In genomic region chr6:28833380-28833822, GRCm38 (mm10) we compare ENCODE assay signal across 8 mouse cellular contexts. TPM values are rescaled to one million over a fixed set of nuclear protein-coding genes. Genes with fewer than 3 reads are reported as not detected.
DNase-seq lines count a peak whose midpoint lies in the region; ATAC-seq and TF ChIP-seq lines count a peak whose summit lies in the region.

No protein-coding gene starts in this region.

- no peak overlapping the region for H3K27ac ChIP-seq in brown adipose tissue, adult 24 weeks (replicated peaks; ENCODE audit: low read depth, low read length)
- H3K27ac ChIP-seq in forebrain, embryonic 13.5 days, result peak overlapping the region; percentile 92
- peak overlapping the region; percentile 94 for H3K27ac ChIP-seq in hindbrain, postnatal 0 days
- no peak overlapping the region for H3K27ac ChIP-seq in limb, embryonic 14.5 days (replicated peaks; ENCODE audit: low read depth, low read length)
- peak overlapping the region; percentile 97 for H3K27ac ChIP-seq in neural tube, embryonic 13.5 days (replicated peaks)

- H3K4me1 ChIP-seq in brown adipose tissue, adult 24 weeks (ENCODE audit: control insufficient read depth, insufficient read depth, insufficient read length, low read length), result no peaks in the 10 kb centered on the region
- peaks cover 43% of the 10 kb centered on the region for H3K4me1 ChIP-seq in forebrain, embryonic 13.5 days
- H3K4me1 ChIP-seq in hindbrain, postnatal 0 days (ENCODE audit: insufficient read depth, low read length), result peaks cover 11% of the 10 kb centered on the region
- H3K4me1 ChIP-seq in limb, embryonic 14.5 days (ENCODE audit: control insufficient read depth, insufficient read depth, low read length), result peaks cover 7% of the 10 kb centered on the region; the same call in 1 of the 2 replicates
- peaks cover 45% of the 10 kb centered on the region for H3K4me1 ChIP-seq in neural tube, embryonic 13.5 days (replicated peaks)

- TF ChIP-seq CTCF in hindbrain, postnatal 0 days (IDR thresholded peaks at IDR 0.05; ENCODE audit: low read depth), result no peak

- WGBS in forebrain, embryonic 13.5 days, result under 1% methylated on average over 38 of the region's 43 CpGs
- under 1% methylated on average over 41 of the region's 43 CpGs for WGBS in hindbrain, postnatal 0 days
- under 1% methylated on average over 39 of the region's 43 CpGs for WGBS in limb, embryonic 14.5 days
- under 1% methylated on average over 42 of the region's 43 CpGs for WGBS in neural tube, embryonic 13.5 days

- no peak for TF ChIP-seq POLR2A in limb, embryonic 14.5 days (IDR thresholded peaks at IDR 0.05; ENCODE audit: borderline replicate concordance, extremely low read depth, insufficient read depth, insufficient read length)

- ATAC-seq in forebrain, embryonic 13.5 days, result peak; percentile 73
- peak; percentile 82 for ATAC-seq in hindbrain, postnatal 0 days
- ATAC-seq in limb, embryonic 14.5 days (ENCODE audit: low FRiP score, low read depth), result peak; percentile 45
- ATAC-seq in neural tube, embryonic 13.5 days (ENCODE audit: low read depth), result peak; percentile 78

- H3K4me2 ChIP-seq in forebrain, embryonic 13.5 days, result peak overlapping the region; percentile 99
- H3K4me2 ChIP-seq in hindbrain, postnatal 0 days (ENCODE audit: low read depth, low read length), result peak overlapping the region; percentile 97
- H3K4me2 ChIP-seq in limb, embryonic 14.5 days (replicated peaks; ENCODE audit: low read depth, low read length, severe bottlenecking), result peak overlapping the region; percentile 100
- H3K4me2 ChIP-seq in neural tube, embryonic 13.5 days, result peak overlapping the region; percentile 97

- DNase-seq in heart, adult 11 months, result peak; percentile 94
- no peak for DNase-seq in heart, postnatal 25 days (ENCODE audit: low spot score)
- DNase-seq in hindbrain, postnatal 0 days (ENCODE audit: low spot score), result peak; percentile 79
- DNase-seq in limb, embryonic 14.5 days (ENCODE audit: low spot score), result no peak
- no peak for DNase-seq in spleen, postnatal 36 days (ENCODE audit: low spot score in 2 of 2)

- intact Hi-C loops in heart, postnatal 25 days (cut with DNase I), result loop anchor here (10.0 kb wide), 1 partner anchor 191 kb away; no protein-coding TSS in a partner anchor

- H3K9ac ChIP-seq in forebrain, embryonic 13.5 days, result peak overlapping the region; percentile 94
- peak overlapping the region; percentile 93 for H3K9ac ChIP-seq in hindbrain, postnatal 0 days (replicated peaks; ENCODE audit: low read length)
- peak overlapping the region; percentile 60 for H3K9ac ChIP-seq in limb, embryonic 14.5 days (ENCODE audit: low read depth, low read length, severe bottlenecking)
- peak overlapping the region; percentile 99 for H3K9ac ChIP-seq in neural tube, embryonic 13.5 days

- peak overlapping the region; percentile 74 for H3K4me3 ChIP-seq in brown adipose tissue, adult 24 weeks (ENCODE audit: insufficient read depth, low read depth, low read length)
- peak overlapping the region; percentile 78 for H3K4me3 ChIP-seq in forebrain, embryonic 13.5 days
- peak overlapping the region; percentile 87 for H3K4me3 ChIP-seq in hindbrain, postnatal 0 days (ENCODE audit: low read length)
- peak overlapping the region; percentile 59 for H3K4me3 ChIP-seq in limb, embryonic 14.5 days (replicated peaks; ENCODE audit: low read length)
- H3K4me3 ChIP-seq in neural tube, embryonic 13.5 days, result peak overlapping the region; percentile 88

- 0 out of 2 replicates have a peak, but pooled peaks cover 10% of the 10 kb centered on the region for H3K27me3 ChIP-seq in forebrain, embryonic 13.5 days
- no peaks in the 10 kb centered on the region for H3K27me3 ChIP-seq in hindbrain, postnatal 0 days (ENCODE audit: insufficient read depth, low read length)
- peaks cover 29% of the 10 kb centered on the region for H3K27me3 ChIP-seq in limb, embryonic 14.5 days (ENCODE audit: control insufficient read depth, insufficient read depth, low read length)
- H3K27me3 ChIP-seq in neural tube, embryonic 13.5 days, result peaks cover 3% of the 10 kb centered on the region; the same call in 1 of the 2 replicates

- no peaks in the 10 kb centered on the region for H3K9me3 ChIP-seq in forebrain, embryonic 13.5 days (replicated peaks)
- H3K9me3 ChIP-seq in hindbrain, postnatal 0 days (ENCODE audit: low read length), result no peaks in the 10 kb centered on the region
- H3K9me3 ChIP-seq in limb, embryonic 14.5 days (ENCODE audit: control insufficient read depth, low read length), result no peaks in the 10 kb centered on the region
- no peaks in the 10 kb centered on the region for H3K9me3 ChIP-seq in neural tube, embryonic 13.5 days

- peaks cover 8% of the 10 kb centered on the region; the same call in 1 of the 2 replicates for H3K36me3 ChIP-seq in forebrain, embryonic 13.5 days (ENCODE audit: poor library complexity, severe bottlenecking)
- H3K36me3 ChIP-seq in hindbrain, postnatal 0 days (ENCODE audit: insufficient read depth, low read length), result no peaks in the 10 kb centered on the region
- H3K36me3 ChIP-seq in limb, embryonic 14.5 days (ENCODE audit: control insufficient read depth, insufficient read depth, low read length), result no peaks in the 10 kb centered on the region
- peaks cover 11% of the 10 kb centered on the region; the same call in 1 of the 2 replicates for H3K36me3 ChIP-seq in neural tube, embryonic 13.5 days

RNA-seq across cellular contexts. Expression of gene Lrrc4, which starts 1.9 kb away (rescaled TPM):
- total RNA-seq in heart, postnatal 25 days (2021), result under 1 TPM; 0.23 to 0.36 TPM
- polyA plus RNA-seq in brown adipose tissue, adult 24 weeks (2012; ENCODE audit: insufficient read depth, insufficient read length, missing spikeins), result 0.83 TPM in 1 of 2 replicates, not detected in the other
- 3.8 and 4.3 TPM in 2 replicates for polyA plus RNA-seq in forebrain, embryonic 13.5 days (2015; fragmentation: Nextera tagmentation; extraction: Ambion mirVana)
- 54.8 and 59.8 TPM in 2 replicates for total RNA-seq in hindbrain, postnatal 0 days (2014; rRNA removed)
- polyA plus RNA-seq in hindbrain, postnatal 0 days (2015; fragmentation: Nextera tagmentation; extraction: Ambion mirVana), result 6.0 and 6.1 TPM in 2 replicates
- polyA plus RNA-seq in limb, embryonic 14.5 days (2012; rRNA removed), result 0.99 and 1.0 TPM in 2 replicates
- polyA plus RNA-seq in limb, embryonic 14.5 days (2014; fragmentation: Nextera tagmentation; extraction: Ambion mirVana), result 0.61 TPM in 2 replicates
- polyA plus RNA-seq in neural tube, embryonic 13.5 days (2015; fragmentation: Nextera tagmentation; extraction: Ambion mirVana), result 5.9 and 6.0 TPM in 2 replicates

Comparison
In these comparisons a context has a peak if more than half of its experiments do, and no peak if none do; other contexts are left out.
1. DNase-seq: peak in heart, adult 11 months (single experiment) and hindbrain, postnatal 0 days (single experiment); none in heart, postnatal 25 days (single experiment), limb, embryonic 14.5 days (single experiment) and spleen, postnatal 36 days (0 of 2).
2. H3K27ac ChIP-seq: peak in forebrain, embryonic 13.5 days (single experiment), hindbrain, postnatal 0 days (single experiment) and neural tube, embryonic 13.5 days (single experiment); none in brown adipose tissue, adult 24 weeks (single experiment) and limb, embryonic 14.5 days (single experiment).
3. Peak in every context shown above with its lines, with median percentiles within 50 percentile points of each other: H3K4me3 ChIP-seq, ATAC-seq, H3K4me2 ChIP-seq and H3K9ac ChIP-seq.